Mouse (Mus musculus): ENCODE results near the gene Nlk.

DNA sequence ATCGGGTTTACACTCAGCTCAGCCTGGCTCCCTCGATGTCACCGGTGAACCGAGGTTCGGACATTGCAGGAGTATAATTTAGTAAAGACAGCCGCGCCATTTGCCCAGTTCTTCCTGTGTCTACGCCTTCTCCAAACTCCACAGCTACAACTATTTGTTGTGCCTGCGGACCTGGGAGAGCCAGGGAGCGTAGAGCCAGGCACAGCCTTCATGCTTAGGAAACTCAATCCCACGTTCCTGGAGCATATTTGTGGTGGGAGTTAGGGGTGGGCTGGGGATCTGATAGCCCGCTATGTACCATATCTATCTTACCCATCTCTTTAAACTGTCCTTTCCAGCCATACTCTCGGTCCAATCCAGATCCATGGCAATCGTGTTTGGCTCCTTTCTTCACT, 160.5 kb downstream of the Nlk start:
- TF ChIP-seq CTCF (IDR thresholded peaks at IDR 0.05; ENCODE audit: borderline replicate concordance, control insufficient read depth, extremely low read depth, insufficient read depth, low read length, poor library complexity), result no peak
- no peak for TF ChIP-seq POLR2A (IDR thresholded peaks at IDR 0.05; ENCODE audit: control insufficient read depth, extremely low read depth, insufficient read depth, low read length, poor library complexity)

All from thymus, adult 2 months (tissue).